Mouse (Mus musculus): Measurements from ENCODE around the gene Dusp27.

- no peak for TF ChIP-seq EP300 (IDR thresholded peaks at IDR 0.05)
- TF ChIP-seq CTCF (IDR thresholded peaks at IDR 0.05) = no peak
These were observed 12.7 kb downstream of the Dusp27 start for GRCm38 (mm10) chr1:166114986-166115385.
